Mouse (Mus musculus) gastrocnemius, postnatal 10 days (tissue): ENCODE measurements around the gene Dctn1. TPM values are rescaled to one million over a fixed set of nuclear protein-coding genes. Genes with fewer than 3 reads are reported as not detected.

Experiments
- DNase-seq: peaks from one replicate; pipeline ENCODE4 v3.0.0; 2021; ENCODE audit warnings: mixed read lengths
- total RNA-seq, 2 experiments: library from RNA; stranded (reverse); gene quantifications; 2 replicates each; pipeline ENCODE4 v1.2.3; 2021

The Dctn1 gene
- total RNA-seq, 2 experiments from 2014 or later = 126 to 132 TPM

DNA sequence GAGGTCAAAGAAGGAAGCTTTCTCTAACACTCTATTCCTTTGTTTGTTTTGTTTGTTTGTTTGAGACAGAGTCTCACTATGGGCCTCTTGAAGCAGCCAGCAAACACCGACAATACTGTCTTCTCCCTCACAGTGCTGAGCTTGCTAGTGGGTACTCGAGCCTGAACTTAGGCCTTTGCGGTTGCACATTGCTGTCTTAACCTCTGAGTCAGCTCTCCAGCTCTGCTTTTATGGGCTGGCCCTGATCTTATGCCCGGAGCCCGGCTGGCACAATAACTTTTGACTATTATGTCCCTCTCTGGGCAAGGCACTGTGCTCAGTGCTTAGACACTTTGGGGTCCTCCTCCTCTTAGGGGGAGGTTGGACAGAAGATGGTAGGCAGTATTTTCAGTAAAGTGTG lies 4.2 kb downstream of the Dctn1 start:
- no peak for DNase-seq

DNA sequence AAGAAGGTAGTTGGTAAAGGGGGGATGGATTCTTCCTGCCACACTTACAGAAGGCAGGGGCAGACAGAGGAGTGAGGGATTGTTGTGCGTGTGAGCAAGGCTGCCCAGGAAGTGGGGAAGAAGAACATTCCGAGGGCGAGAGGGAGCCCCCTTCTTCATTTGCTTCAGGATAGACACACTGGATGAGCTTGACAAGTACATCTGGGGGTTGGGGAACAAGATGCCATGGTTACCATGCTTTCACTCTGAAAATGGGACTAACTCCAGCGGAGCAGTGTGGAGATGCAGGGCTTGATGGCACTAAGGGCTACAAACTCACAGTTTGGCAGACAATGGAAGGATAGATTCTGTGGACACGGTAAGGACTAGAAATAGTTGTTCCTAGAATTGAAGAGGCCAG lies 5.3 kb downstream of the Dctn1 start:
- DNase-seq = no peak

DNA sequence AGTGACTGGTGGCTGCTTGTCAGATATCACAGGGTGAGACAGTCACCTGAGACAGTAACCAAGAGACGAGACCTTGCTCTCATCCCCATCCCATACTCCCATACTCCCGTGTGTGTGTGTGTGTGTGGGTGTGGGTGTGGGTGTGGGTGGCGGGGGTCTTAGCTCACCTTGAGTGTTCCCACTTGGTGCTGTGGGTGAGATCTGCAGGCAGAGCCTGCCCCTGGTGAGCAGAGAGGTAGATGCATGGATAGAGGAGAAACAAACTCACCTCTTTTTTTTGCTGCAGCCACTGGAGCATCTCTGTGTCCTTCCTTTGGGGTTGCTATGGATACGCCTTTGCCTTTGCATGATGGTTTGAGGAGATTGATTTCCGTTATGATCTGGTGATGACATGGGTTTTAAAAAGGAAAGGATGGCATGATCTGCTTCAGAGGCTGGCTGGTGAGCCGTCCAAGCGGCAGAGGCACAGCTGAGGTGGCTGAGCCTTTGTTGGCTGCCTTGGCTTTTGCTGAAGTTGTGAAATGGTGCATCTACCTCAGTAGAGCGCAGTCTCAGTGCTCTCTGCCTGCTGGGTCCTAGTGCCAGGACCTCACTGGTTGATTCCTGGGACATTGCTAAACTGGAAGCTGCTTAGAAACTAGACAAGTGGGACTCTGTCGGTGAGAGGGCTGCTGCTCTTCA lies 6.7 kb downstream of the Dctn1 start:
- DNase-seq = no peak

DNA sequence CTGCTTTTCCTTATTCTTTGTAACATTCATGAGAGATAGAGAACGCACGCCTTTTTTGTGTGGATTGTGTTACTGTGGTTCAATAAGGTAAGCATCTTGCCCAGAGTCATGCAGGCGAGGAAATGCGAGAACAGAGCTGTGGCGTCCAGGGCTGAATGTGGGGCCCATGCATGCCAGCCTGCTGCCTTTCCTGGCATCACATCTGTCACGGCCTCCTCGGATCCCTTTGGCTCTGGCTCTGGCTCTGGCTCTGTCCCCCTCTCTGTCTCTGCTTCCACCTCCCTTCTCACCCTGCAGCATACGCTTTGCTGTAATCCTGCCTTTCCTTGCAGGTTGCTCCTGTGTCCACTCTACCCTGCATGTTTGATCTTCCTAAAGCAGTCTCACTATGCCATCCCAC lies 10.3 kb downstream of the Dctn1 start:
- DNase-seq = peak; percentile 50

DNA sequence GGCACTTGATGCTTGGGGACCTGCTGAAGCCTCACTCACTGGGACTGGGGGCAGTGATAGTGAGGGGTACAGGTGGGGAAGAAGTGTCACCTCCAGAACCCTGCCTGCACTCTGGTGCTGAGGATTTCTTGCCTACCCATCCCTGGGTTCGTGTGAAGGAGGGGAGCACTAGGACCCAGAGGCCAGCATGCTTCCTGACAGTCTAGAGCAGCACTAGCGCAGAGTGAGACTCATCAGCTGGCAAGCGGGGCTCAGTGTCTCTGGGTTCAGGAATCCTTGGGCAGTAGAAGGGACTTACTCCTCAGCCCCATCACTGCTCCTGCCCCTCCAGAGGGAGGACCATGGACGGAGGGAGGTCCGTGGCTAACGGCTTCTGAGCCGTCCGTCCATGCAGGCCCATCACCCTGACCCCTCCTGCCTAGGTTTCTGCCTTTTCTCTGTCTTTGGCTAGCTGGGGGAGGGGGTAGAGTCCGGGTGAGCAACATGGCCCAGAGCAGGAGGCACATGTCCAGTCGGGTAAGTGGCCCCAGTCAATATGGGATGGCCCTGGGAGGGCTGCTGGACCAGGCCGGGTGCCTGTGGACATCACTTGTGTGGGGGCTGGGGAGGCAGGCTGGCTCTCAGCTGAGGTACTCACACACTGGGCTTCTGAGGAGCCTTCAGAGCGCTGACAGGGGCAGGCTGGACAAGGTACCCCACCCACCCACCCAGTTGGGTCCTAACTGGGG lies 13.8 kb downstream of the Dctn1 start:
- DNase-seq = no peak

DNA sequence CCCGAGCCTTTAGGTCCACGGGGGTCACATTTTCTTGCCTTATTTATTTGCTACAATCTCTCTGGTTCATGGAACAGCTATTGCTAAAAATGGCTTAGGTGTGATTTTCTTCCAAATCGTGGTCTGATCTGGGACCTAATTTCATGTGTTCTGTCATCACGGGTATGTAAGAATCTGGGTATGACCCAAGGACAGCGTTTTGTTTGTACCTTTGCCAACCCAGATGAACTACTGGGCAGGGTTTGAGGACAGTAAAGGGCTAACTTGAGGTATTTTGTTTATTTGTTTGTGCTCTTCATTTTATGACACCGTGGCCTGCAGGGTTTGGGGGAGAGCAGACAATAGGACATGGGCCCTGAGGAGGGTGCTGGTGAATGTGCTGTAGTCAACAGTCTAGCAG lies 14.9 kb downstream of the Dctn1 start:
- DNase-seq = no peak

DNA sequence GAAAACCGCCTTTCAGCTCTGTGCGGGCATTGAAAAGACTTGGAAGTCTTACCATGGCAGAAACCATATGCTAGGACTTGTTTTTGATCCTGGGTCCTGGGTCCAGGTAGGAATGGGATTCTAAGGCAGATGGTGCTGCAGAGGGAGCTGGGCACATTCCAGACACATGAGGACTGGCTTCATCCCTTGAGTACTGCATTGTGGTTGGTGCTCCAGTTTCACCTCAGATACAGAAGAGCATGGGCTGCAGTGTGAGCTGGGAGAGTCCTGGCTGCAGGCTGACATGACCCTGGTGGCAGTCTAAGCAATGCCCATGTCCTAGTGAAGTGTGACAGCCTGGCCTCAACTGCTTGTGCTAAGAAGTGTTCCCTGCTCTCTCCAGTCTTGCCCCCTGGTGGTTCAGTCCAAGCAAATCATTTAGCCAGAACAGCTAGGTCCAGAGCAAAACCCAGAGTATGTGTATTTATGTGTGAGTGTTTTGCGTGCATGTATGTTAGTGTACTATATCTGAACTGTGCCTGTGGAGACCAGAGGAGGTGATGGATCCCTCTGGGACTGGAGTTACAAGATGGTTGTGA lies 19.2 kb downstream of the Dctn1 start:
- DNase-seq = no peak

DNA sequence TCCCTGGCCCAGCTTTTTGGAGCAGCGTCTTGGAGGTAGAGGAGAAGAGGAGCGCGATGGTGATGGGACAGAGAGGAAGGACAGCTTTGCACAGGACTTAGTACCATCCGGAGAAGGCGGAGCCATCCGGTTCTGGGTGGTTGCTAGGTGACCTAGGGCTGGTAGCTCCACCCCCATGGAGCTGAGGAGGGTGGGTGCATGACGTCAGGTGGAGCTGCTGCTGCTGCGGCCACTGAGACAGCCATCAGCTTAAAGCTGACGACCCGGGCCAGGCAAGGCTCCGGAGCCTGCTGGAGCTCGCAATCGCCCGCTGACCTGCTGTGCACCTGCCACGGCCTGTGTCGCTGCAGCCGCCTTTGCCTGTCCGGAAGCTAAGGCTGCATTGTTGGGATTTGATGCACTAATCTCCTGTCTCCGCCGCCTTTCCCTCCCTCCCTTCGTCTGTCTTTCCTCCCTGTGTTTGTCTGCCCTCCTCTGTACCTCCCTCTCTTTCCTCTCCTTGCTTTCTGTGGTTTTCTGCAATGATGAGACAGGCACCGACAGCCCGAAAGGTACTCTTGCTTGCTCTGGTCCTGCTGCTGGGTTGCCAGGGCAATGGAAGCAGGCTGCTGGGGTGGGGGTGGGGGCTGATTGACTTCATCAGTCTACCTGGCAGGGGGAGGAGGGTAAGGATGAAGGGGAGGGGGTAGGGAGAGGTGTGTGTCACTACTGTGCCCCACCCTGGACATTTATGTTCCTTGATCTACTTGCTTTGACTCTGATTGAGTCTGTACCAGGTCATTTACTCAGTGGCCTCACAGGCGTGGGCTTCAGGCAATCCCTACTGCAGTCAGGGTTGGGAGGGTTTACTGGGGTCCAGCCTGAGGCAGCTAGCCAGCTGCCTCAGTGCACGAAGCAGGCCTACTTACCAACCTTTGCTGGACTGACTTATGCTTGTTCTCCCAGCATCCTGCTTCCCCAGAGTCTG lies 20.5 kb downstream of the Dctn1 start:
- DNase-seq = peak; percentile 40

DNA sequence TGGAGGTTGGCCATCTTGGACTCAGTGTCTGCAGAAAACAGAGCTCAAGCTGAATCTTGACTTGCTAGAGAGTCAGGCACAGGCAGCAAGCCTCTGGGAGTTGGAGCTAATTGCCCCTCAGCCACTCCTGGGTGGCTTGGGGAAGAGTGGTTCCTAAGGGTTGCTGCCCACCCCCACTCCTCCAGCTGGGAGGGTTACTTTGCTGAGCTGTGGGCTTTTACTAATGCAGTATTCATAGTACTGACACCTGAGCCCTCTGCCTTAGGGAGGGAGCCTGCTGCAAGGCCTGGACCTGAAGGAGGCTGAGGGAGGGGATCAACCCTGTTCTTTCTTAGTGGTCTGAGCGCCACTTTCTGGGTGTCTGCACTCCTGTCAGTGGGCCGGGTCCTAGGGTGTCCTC lies 21.2 kb downstream of the Dctn1 start:
- DNase-seq = no peak

DNA sequence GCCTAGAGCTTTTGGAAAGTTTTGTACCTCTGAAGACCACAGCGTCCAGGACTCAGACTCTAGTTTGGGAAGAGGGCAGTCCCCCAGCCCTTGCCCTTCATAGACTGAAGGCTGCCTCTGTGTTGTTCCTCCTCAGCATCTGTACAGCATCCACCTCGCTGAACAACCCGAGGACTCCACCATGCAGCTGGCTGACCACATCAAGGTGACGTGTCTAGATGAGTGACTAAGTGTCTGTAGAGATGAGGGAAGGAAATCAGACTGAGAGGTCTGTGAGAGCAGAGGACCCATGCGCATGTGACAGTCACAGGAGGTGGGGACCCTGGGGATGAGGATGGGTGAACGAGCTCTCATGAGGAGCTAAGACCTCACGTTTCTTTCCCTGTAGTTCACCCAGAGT lies 27.9 kb downstream of the Dctn1 start:
- no peak for DNase-seq

DNA sequence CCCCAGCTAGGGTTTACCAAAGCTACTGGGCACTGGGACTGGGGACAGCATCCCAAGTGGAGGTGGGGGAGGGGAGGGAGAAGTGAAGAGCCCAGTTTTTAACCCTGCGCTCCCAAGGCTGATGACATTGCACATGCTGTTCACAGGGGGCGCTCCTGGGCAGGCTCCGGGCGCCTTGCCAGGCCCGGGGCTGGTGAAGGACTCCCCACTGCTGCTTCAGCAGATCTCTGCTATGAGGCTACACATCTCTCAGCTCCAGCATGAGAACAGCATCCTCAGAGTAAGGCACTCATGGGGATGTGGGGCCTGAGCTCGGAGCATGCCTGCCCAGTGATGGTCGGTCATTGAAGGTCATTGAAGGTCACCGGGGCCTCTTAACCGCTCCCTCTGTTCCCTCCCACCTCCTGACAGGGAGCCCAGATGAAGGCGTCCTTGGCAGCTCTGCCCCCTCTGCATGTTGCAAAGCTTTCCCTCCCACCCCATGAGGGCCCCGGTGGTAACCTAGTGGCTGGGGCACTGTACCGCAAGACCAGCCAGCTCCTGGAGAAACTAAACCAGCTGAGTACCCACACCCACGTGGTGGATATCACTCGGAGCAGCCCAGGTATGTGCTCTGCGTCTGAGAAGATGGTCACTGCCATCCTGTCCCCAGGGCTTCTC lies 31.8 kb downstream of the Dctn1 start:
- peak; percentile 50 for DNase-seq

DNA sequence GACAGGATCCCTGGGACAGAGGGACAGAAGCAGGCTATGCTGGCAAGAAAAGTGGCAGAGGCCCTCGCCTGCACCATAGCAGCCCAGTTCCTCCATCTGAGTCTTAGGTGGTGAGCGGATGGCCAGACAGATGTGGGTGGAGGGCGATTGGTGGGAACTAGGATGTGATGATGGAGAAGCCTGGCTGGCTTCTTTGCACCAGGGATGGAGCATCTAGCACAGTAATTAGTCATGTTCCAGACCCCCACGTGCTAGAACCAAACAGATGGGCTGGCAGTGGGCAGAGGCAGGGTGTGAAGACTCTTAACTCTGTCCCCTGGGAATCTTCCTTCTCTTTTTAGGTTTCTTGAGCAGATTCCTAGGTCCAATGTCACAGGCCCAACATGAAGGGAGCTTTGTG lies 37.6 kb downstream of the Dctn1 start:
- DNase-seq = no peak

DNA sequence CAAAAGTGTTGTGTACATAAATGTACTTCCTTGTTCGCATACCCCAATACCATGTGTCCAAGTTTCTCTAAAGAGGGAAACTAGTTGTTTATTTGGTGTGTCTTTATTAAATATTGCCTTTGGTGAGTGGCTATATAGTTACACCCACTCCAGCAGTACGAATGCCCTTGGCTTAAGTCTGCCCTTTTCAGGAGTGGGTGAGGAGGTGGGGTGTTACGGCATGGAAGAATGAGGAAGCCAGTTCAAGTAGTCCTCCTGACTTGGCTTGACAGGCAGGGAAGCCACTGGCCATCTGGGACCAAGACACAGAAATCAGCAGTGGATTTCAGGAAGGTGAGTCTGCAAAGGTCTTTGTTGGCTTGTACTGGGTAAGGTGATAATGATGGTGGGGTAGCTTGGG lies 40.1 kb downstream of the Dctn1 start:
- no peak for DNase-seq

DNA sequence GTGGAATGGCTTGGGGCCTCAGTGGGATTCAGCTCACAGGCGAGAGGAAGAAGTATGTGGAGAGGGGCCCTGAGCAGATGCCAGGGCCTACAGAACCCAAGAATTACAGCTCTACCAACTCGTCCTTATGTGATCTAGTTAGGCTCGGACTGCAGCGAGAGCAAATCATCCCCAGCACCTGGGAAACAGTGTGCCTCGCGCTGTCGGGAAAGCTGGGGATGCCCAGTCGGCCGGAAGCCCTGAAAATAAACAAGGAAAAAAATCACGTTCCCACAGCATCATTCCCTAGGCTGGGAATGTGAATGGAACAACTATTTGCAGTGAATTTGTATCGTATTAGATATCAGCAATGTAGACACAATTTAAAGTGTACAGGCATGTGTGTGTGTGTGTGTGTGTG lies 40.6 kb downstream of the Dctn1 start:
- DNase-seq = no peak

DNA sequence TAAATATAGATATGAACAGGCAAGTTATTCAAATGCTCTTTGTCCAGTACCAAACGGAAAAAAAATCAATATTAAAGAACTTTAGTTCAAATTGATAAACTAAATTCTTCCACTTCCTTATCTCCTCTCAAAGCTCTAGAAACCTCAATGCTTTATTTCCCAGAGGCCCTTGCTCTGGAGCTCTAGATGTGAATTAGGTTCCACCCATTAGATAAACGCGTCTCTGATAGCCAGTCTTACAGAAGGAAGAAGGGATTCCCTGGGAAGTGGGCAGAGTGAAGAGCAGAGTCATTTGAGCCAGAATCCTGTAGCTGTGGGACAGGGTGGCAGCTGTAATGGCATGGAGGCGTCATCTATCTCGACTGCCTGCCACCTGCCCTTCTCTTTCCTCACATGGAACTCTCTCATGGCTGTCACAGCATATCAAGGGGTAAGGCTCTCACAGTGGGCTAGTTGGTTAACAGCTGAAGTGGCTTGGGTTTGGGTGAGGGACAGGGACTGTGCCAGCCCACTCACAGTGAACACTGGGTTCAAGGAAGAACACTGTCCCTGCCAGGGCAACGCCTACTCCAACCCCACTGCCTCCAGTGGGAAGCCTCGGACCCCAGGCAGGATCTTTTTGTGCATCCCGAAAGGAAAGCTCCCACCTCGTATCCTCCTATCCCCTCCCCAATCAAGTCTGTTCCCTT lies 41.8 kb downstream of the Dctn1 start:
- DNase-seq = no peak

DNA sequence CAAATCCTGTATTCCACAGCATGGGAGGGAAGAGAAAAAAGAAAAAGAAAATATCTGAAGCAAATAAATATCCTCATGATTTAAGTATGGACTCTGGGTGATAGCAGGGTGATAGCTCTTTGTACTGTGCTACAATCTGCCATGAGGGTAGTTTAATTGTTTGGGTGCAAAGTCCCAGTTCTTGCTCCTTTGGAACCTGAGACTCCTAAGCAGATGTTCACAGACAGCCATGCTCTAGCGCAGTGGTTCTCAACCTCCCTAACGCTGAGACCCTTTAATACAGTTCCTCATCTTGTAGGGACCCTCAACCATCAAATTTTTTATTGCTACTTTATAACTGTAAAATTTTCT lies 42.3 kb downstream of the Dctn1 start:
- no peak for DNase-seq

DNA sequence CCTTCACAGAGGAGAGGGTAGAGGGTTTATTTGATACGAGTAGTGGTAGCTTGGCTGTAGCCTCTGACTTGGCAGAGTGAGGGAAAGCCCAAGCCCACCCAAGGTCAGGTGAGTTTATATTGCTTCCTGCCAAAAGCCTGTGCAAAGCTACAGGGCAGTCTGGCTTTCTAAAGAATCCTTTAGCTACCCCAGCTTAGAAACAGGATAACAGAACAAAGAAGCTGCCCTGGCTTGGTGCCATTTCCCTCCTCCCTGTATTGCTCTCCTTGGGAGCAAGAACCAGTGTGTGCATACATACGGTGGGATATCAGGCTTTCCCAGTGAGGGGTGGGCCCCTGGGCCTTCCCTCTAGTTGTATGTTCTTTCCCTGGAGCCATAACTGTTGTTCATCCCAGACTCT lies 44.8 kb downstream of the Dctn1 start:
- DNase-seq = no peak

DNA sequence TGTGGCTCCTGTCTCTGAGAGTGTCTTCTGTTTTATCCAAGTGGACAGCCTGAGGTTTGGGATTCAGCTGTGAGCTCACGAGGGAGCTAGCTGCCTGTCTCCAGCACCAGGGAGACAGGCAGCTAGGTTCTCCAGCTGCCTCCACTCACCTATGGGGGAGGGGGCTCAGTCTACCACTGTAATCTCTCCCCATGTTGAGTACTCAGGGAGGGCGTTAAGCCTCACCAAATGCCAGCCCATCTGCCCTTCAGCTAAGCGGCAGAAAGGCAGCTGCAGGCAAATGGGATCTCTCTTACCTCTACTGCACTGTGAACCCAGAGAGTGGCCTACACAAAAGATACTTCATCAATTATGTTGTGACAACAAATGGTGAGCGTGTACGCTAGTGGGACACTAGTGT lies 45.8 kb downstream of the Dctn1 start:
- DNase-seq = no peak

DNA sequence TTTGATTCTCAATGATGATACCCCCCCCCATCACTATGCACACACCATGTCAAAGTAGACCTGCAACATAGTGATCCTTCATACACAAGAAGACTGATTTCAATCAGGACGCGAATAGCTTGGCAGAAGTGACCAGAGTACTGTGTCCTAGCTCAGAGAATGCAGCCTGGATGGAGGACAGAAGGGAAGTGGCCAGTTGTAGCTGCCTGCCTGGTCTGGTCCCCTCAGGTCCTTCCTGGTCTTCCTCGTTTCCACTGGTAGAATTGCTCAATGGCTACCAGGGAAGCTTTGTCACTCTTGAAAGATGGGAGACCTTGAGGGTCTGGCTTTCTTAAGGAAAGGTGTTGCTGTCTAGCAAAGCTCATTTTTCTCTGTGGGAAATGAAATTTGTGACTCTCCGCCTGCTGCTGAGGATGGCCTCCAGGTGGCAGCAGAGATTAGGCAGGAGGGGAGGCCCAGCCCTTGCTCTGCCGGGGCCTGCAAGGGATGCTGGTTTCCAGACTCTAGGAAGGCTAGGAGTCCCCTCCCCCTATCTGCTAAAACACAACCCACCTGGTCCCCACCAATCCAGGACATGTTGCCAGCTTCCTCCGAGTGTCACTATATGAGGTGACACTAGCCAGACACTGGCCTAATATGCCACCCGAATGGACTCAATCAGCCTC lies 49.4 kb downstream of the Dctn1 start:
- DNase-seq = peak; percentile 77

DNA sequence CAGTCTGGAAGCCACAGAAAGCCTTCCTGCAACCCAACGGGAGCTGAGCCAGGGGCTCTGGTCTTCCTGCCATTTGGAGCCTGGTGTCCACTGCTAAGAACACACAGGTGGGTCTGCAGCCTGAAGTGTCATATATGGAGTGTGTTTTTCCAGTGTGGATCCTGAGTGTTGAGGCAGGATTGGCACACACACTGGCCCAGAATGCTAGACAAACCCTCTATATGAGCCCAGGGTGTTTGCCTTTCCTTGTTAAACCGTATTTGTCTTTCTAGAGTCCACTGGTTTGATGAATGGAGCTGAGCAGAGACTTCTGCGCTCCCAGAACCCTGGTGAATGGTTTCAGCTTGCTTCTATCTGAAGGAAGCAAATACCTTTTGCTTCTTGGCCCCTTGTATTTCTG lies 54.1 kb downstream of the Dctn1 start, which contains the start of gene Slc4a5:
Slc4a5 (plus strand) TSS at position 15 of the 400 bp plus-strand sequence.
- no peak for DNase-seq

DNA sequence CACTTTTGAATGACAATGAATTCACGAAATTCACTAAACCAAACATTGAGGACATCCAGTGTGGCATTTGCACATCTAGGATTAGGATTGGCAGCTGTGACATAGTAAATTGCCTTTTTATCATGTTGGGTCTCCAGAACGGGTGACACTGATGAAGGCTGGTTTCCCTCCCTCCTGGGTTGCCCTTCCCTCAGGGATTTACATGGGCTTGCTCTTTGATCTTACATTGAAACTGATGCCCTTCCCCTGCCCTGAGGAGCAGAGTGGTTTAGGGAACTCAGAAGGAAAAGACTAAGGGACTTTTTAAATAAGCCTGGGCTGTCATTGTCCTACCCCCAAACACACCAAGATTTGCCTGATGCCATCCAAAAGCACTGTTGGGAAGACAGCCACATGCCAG lies 65.8 kb downstream of the Dctn1 start:
- DNase-seq = no peak
